Mouse (Mus musculus) midbrain, embryonic 15.5 days (tissue): ENCODE results near the gene Cd63. TPM values are rescaled to one million over a fixed set of nuclear protein-coding genes. Genes with fewer than 3 reads are reported as not detected.

Experiments
- ATAC-seq: fragments of 200-750 bp; cut with Nextera tagmentation; replicated peaks from 2 replicates; pipeline ENCODE4 v1.8.0; 2017; ENCODE audit warnings: moderate TSS enrichment
- H3K27ac ChIP-seq: fragments of 300-500 bp; sonication (generic); 2 replicates; pipeline ENCODE4 v1.5.1; 2015; ENCODE audit warnings: mild to moderate bottlenecking, inconsistent platforms
- H3K27me3 ChIP-seq: fragments of 300-500 bp; sonication (generic); replicated peaks from 2 replicates; pipeline ENCODE4 v1.6.1; 2015; ENCODE audit warnings: inconsistent platforms
- H3K36me3 ChIP-seq: fragments of 300-500 bp; sonication (generic); replicated peaks from 2 replicates; pipeline ENCODE4 v1.6.1; 2015; ENCODE audit warnings: inconsistent platforms
- H3K4me1 ChIP-seq: fragments of 300-500 bp; sonication (generic); 2 replicates; pipeline ENCODE4 v1.6.1; 2015; ENCODE audit warnings: inconsistent platforms
- H3K4me2 ChIP-seq: fragments of 300-500 bp; sonication (generic); 2 replicates; pipeline ENCODE4 v1.6.1; 2015; ENCODE audit warnings: inconsistent platforms, mild to moderate bottlenecking, moderate library complexity
- H3K4me3 ChIP-seq: fragments of 300-500 bp; sonication (generic); 2 replicates; pipeline ENCODE4 v1.5.1; 2015; ENCODE audit warnings: mild to moderate bottlenecking, inconsistent platforms
- H3K9ac ChIP-seq: fragments of 300-500 bp; sonication (generic); 2 replicates; pipeline ENCODE4 v1.6.1; 2015; ENCODE audit warnings: mild to moderate bottlenecking, inconsistent platforms
- H3K9me3 ChIP-seq: fragments of 300-500 bp; sonication (generic); 2 replicates; pipeline ENCODE4 v1.6.1; 2016; ENCODE audit warnings: inconsistent platforms
- WGBS: fragments of 180-500 bp; shearing (Covaris S2); methylation state at CpG from one replicate; pipeline ENCODE4 v1.1.7; 2015; ENCODE audit warnings: mixed read lengths; 5-methylcytosine and 5-hydroxymethylcytosine counted together
- polyA plus RNA-seq: library from polyadenylated mRNA; unstranded; fragments of >200 nt; fragmentation: Nextera tagmentation; extraction: Ambion mirVana; gene quantifications from 2 replicates; pipeline ENCODE4 v1.2.1, GENCODE M21; 2015

Cd63 gene
- polyA plus RNA-seq, 1 experiment from 2014 or later, result 154 TPM

- H3K27ac ChIP-seq, result no peak within 1 kb of the TSS
- 86% methylated on average over 12 of the region's 12 CpGs for WGBS
- no peaks in the 10 kb centered on the region for H3K9me3 ChIP-seq
- ATAC-seq, result no peak
- H3K9ac ChIP-seq, result no peak within 1 kb of the TSS
- no peak within 1 kb of the TSS for H3K4me3 ChIP-seq
- no peak within 1 kb of the TSS for H3K4me2 ChIP-seq
- H3K27me3 ChIP-seq, result no peaks in the 10 kb centered on the region
- no peaks in the 10 kb centered on the region for H3K36me3 ChIP-seq
- H3K4me1 ChIP-seq, result no peaks in the 10 kb centered on the region
Measured at GRCm38 (mm10) chr10:128960590-128961584, 60.1 kb downstream of the Cd63 start, which contains the start of gene Mettl7b. Gene Mettl7b (minus strand): TSS chr10:128960988.

Other genes with a start within 250 kb of the Cd63 start
- gene Suox, start 226.9 kb upstream of the Cd63 start, polyA plus RNA-seq, result 14.3 and 16.7 TPM in 2 replicates
- gene Rab5b, start 204.7 kb upstream of the Cd63 start, polyA plus RNA-seq, result 122 and 123 TPM in 2 replicates
- gene Pmel, start 196.8 kb upstream of the Cd63 start, polyA plus RNA-seq, result 0.54 and 0.88 TPM in 2 replicates
- gene Cdk2, start 196.0 kb upstream of the Cd63 start, polyA plus RNA-seq, result 15.1 and 18.6 TPM in 2 replicates
- 7.6 and 7.8 TPM in 2 replicates for gene Dgka, start 156.1 kb upstream of the Cd63 start, polyA plus RNA-seq
- 45.8 and 47.6 TPM in 2 replicates for gene Pym1, start 153.1 kb upstream of the Cd63 start, polyA plus RNA-seq
- 0.58 and 0.79 TPM in 2 replicates for gene Mmp19, start 110.1 kb upstream of the Cd63 start, polyA plus RNA-seq
- 59.4 and 60.8 TPM in 2 replicates for gene Dnajc14, start 96.9 kb upstream of the Cd63 start, polyA plus RNA-seq
- 16.0 and 17.6 TPM in 2 replicates for gene Tmem198b, start 96.6 kb upstream of the Cd63 start, polyA plus RNA-seq
- gene Sarnp, start 83.7 kb upstream of the Cd63 start, polyA plus RNA-seq, result 145 and 155 TPM in 2 replicates
- 21.9 and 22.7 TPM in 2 replicates for gene Ormdl2, start 79.3 kb upstream of the Cd63 start, polyA plus RNA-seq
- gene Gdf11, start 9.3 kb upstream of the Cd63 start, polyA plus RNA-seq, result 10.3 and 10.9 TPM in 2 replicates
- 12.9 and 15.4 TPM in 2 replicates for gene Rdh5, start 21.9 kb downstream of the Cd63 start, polyA plus RNA-seq
- gene Bloc1s1, start 23.0 kb downstream of the Cd63 start, polyA plus RNA-seq, result 259 and 262 TPM in 2 replicates
- 5.1 and 5.5 TPM in 2 replicates for gene Itga7, start 32.8 kb downstream of the Cd63 start, polyA plus RNA-seq
- not detected in 2 replicates for gene Mettl7b, start 60.0 kb downstream of the Cd63 start, polyA plus RNA-seq
- gene Olfr9, start 88.4 kb downstream of the Cd63 start, polyA plus RNA-seq, result not detected in 2 replicates
- not detected in 2 replicates for gene Olfr763, start 109.8 kb downstream of the Cd63 start, polyA plus RNA-seq
- gene Olfr764-ps1, start 138.9 kb downstream of the Cd63 start, polyA plus RNA-seq, result not detected in 2 replicates
- not detected in 2 replicates for gene Olfr765, start 149.0 kb downstream of the Cd63 start, polyA plus RNA-seq
- not detected in 2 replicates for gene Olfr766-ps1, start 168.0 kb downstream of the Cd63 start, polyA plus RNA-seq
- not detected in 2 replicates for gene Olfr767, start 181.9 kb downstream of the Cd63 start, polyA plus RNA-seq
- gene Olfr768, start 198.4 kb downstream of the Cd63 start, polyA plus RNA-seq, result not detected in 2 replicates
- not detected in 2 replicates for gene Olfr769, start 216.9 kb downstream of the Cd63 start, polyA plus RNA-seq
- gene Olfr770, start 238.0 kb downstream of the Cd63 start, polyA plus RNA-seq, result not detected in 2 replicates